Mouse (Mus musculus) heart, embryonic 10.5 days (tissue): ENCODE measurements around the gene Gjd2. TPM values are rescaled to one million over a fixed set of nuclear protein-coding genes. Genes with fewer than 3 reads are reported as not detected.
A peak's percentile ranks its signal among the peaks of the same experiment; 100 is the strongest.

Experiments used
- DNase-seq: peaks from one replicate; pipeline ENCODE4 v3.0.0-alpha.2; 2017; ENCODE audit warnings: low spot score
- H3K27ac ChIP-seq: fragments of 300-500 bp; sonication (generic); 2 replicates; pipeline ENCODE4 v1.5.1; 2016; ENCODE audit warnings: mild to moderate bottlenecking
- H3K27me3 ChIP-seq: fragments of 300-500 bp; sonication (generic); 2 replicates; pipeline ENCODE4 v1.6.1; 2016; ENCODE audit warnings: mild to moderate bottlenecking; ENCODE audit not compliant: poor library complexity, insufficient read depth, severe bottlenecking
- H3K36me3 ChIP-seq: fragments of 300-500 bp; sonication (generic); 2 replicates; pipeline ENCODE4 v1.6.1; 2016; ENCODE audit warnings: mild to moderate bottlenecking, moderate library complexity
- H3K4me1 ChIP-seq: fragments of 300-500 bp; sonication (generic); 2 replicates; pipeline ENCODE4 v1.6.1; 2016; ENCODE audit warnings: mild to moderate bottlenecking
- H3K4me3 ChIP-seq: fragments of 300-500 bp; sonication (generic); 2 replicates; pipeline ENCODE4 v1.5.1; 2016; ENCODE audit warnings: mild to moderate bottlenecking, moderate library complexity
- H3K9me3 ChIP-seq: fragments of 300-500 bp; sonication (generic); 2 replicates; pipeline ENCODE4 v1.6.1; 2016; ENCODE audit warnings: mild to moderate bottlenecking, moderate library complexity
- WGBS: fragments of 180-500 bp; shearing (Covaris S2); methylation state at CpG from one replicate; pipeline ENCODE4 v1.1.7; 2016; 5-methylcytosine and 5-hydroxymethylcytosine counted together
- polyA plus RNA-seq: library from polyadenylated mRNA; unstranded; fragments of >200 nt; fragmentation: Nextera tagmentation; extraction: Ambion mirVana; gene quantifications from 2 replicates; pipeline ENCODE4 v1.2.1, GENCODE M21; 2016

Gene Gjd2
- polyA plus RNA-seq, 1 experiment from 2014 or later, result not detected

DNA sequence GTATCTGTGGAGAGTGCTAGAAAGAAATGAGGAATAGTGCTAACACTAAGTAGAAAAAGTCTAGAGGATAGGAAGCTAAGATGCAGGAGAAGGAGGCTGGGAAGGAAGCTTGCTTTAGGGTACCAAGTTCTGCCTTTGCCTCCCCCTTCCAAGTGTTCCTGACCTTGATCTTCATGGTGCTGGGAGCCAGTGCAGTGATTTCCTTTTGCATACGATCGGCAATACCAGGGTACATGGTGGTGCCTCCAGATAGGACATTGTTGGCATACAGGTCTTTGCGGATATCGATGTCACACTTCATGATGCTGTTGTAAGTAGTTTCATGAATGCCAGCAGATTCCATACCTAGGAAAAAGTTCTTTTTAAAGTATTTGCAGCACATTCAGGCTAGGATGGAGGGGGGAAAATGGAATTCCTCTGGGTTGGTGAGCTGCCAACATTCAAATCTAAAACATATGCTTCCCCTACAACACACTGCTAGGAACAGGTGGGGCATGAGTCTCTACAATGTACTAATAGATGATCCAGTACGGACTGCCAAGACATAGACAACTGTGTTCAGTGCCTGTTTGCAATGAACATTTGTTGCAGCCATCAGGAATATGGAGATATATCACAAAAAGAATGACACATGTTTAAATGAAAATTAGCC is 34.7 kb upstream of the Gjd2 start:
- Histone ChIP-seq H3K36me3 (peaks cover 19% of the 10 kb centered on the region), H3K4me3 (0 out of 2 replicates have a peak overlapping the region, but pooled peaks have one; percentile 64), H3K27me3 (no peaks in the 10 kb centered on the region), H3K27ac (no peak overlapping the region), H3K4me1 (no peaks in the 10 kb centered on the region), H3K9me3 (no peaks in the 10 kb centered on the region)
- 70% methylated on average over 5 of the region's 5 CpGs for WGBS
- no peak for DNase-seq

DNA sequence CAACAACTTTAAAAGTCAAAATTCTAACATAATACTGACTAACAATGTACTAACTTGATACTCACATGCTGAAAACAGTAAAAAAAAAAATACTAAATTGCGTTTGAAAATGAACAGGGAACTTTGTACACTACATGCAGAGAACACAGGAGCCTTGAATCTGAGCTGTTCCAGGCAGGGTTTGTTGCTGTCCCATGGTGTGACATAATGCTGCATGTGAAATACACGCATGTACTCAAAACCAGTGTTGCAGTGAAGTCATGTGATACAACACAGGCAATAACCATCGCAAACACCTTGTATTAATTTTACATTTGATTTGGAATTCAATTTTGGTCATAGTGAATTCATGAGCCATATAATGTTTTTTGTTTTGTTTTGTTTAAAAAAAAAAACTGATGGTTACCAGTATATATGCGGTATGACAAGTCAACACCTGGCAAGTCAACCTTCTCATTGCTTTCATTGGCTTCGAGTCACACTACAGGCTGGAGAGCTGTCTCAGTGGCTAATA is 32.8 kb upstream of the Gjd2 start:
- Histone ChIP-seq H3K4me3 (no peak overlapping the region), H3K27ac (no peak overlapping the region), H3K4me1 (no peaks in the 10 kb centered on the region), H3K36me3 (peaks cover 14% of the 10 kb centered on the region), H3K9me3 (no peaks in the 10 kb centered on the region), H3K27me3 (no peaks in the 10 kb centered on the region)
- no peak for DNase-seq
- 71% methylated on average over 5 of the region's 5 CpGs for WGBS

DNA sequence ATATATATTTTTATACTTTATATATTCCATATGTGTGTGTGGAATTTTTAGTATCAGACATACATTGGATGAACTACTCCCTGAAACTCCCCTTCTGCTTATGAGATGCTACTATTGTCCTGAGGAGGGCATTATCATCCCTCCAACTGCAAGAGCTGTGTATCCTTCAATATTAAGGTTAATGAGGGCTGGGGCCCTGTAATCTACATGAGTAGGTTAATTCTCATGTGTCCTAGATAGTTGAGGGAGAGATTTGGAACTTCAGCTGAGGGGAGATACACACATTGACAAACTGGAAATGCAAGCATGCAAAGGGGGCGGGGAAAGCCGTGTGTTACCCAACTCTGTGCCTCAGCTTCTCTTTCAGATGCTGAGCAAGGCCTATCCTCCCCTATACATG is 24.5 kb upstream of the Gjd2 start:
- no peaks in the 10 kb centered on the region for H3K9me3 ChIP-seq
- WGBS, result 80% methylated on average over 2 of the region's 2 CpGs
- no peaks in the 10 kb centered on the region for H3K36me3 ChIP-seq
- no peak for DNase-seq
- H3K27me3 ChIP-seq, result no peaks in the 10 kb centered on the region
- no peaks in the 10 kb centered on the region for H3K4me1 ChIP-seq
- no peak overlapping the region for H3K4me3 ChIP-seq
- H3K27ac ChIP-seq, result no peak overlapping the region

DNA sequence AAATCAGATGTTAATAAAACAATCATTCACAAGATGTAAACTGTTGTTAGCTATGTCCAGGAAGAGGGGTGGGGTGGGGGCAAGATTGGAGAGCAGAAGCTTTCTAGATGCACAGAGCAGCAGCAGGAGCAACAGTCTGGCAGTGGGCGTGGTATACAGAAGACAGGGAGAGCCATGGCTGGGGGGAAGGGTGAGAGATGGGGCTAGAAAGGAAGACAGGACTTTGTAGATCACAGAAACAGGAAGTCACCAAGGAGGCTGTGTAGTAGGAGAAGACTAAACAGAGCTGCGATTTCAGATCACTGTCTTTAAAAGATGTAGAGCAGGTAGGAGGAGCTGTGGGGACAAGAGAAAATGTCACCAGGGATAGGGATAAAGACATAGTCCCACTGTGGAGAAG is 18.8 kb upstream of the Gjd2 start:
- Histone ChIP-seq H3K4me1 (no peaks in the 10 kb centered on the region), H3K9me3 (no peaks in the 10 kb centered on the region), H3K27ac (no peak overlapping the region), H3K27me3 (no peaks in the 10 kb centered on the region), H3K4me3 (no peak overlapping the region), H3K36me3 (no peaks in the 10 kb centered on the region)
- WGBS, result 38% methylated on average over 2 of the region's 2 CpGs
- DNase-seq, result no peak

DNA sequence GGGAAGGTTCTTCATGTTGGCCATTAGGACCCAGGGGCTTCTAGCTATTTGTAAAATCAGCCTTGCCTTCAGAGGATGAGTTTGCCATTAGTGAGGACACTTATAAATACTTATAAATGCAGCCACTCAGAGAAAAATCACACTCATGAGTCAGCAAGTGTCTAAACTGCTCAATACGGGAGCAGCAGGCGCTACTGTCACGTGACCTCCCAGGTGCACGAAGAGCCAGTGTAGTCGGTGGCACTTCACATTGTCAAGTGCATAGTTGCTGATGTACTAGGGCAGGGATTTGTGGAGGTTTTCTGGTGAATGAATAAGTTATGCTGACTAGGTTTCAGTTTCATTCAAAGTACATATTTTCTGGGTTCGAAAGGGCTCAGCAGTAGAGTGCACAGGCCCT is 10.0 kb upstream of the Gjd2 start:
- Histone ChIP-seq H3K9me3 (no peaks in the 10 kb centered on the region), H3K4me1 (no peaks in the 10 kb centered on the region), H3K27me3 (peaks cover 4% of the 10 kb centered on the region; the same call in 1 of the 2 replicates), H3K36me3 (no peaks in the 10 kb centered on the region), H3K4me3 (no peak overlapping the region), H3K27ac (no peak overlapping the region)
- WGBS, result 89% methylated on average over 6 of the region's 6 CpGs
- no peak for DNase-seq

DNA sequence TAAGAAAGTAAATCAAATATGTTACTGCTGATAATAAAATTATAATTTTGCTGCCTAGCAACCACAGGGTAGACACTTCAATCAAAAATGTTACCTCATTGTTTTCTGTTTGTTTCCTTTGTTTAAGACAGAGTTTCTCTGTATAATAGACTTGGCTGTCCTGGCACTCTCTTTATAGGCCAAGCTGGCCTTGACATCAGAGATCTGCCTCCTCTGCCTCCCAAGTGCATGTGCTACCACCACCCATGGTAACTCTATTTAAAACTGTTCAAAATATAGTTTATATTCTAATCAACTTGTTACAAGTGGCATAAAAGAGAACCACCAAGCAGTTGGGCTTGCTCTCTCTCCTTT is 6.8 kb upstream of the Gjd2 start:
- peaks cover 27% of the 10 kb centered on the region; the same call in 1 of the 2 replicates for H3K27me3 ChIP-seq
- H3K4me1 ChIP-seq, result no peaks in the 10 kb centered on the region
- no peaks in the 10 kb centered on the region for H3K36me3 ChIP-seq
- no peak for DNase-seq
- H3K4me3 ChIP-seq, result no peak overlapping the region
- no peak overlapping the region for H3K27ac ChIP-seq
- H3K9me3 ChIP-seq, result no peaks in the 10 kb centered on the region

DNA sequence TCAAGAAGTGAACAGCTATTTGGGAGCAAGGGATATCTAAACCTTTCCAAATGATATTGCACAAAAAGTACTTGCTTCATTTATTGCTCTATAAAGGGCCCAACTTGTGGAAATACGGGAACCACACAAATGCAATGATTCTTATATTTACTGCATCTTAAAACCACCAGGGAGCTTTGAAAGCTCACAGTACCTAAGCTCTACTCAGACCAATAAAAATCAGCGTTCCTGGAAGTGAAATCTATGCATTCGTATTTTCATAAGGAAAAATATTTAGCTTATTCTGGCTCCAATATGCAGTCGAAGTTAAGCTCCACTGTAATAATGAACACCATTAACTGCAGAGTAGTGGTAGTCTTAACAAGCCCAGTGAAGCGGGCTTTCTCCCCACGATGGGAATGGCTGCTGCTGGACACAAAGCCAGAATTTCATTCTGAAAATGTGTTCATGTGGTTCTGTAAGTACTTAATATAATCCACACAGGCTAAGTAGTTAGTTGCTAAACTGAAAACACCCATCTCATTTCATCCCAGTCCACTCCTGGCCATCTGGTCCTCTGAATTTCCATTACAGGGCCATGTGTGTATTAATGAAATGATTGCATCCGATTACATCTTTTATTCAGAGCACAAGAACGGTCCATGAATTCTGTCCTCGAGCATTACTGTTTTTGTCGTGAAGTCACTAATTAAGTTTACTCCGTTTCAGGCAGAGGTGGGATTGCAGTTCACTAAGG is 6.2 kb upstream of the Gjd2 start:
- peaks cover 33% of the 10 kb centered on the region for H3K27me3 ChIP-seq
- H3K36me3 ChIP-seq, result no peaks in the 10 kb centered on the region
- 83% methylated on average over 11 of the region's 11 CpGs for WGBS
- DNase-seq, result no peak
- no peak overlapping the region for H3K27ac ChIP-seq
- no peaks in the 10 kb centered on the region for H3K4me1 ChIP-seq
- no peaks in the 10 kb centered on the region for H3K9me3 ChIP-seq
- H3K4me3 ChIP-seq, result no peak overlapping the region

DNA sequence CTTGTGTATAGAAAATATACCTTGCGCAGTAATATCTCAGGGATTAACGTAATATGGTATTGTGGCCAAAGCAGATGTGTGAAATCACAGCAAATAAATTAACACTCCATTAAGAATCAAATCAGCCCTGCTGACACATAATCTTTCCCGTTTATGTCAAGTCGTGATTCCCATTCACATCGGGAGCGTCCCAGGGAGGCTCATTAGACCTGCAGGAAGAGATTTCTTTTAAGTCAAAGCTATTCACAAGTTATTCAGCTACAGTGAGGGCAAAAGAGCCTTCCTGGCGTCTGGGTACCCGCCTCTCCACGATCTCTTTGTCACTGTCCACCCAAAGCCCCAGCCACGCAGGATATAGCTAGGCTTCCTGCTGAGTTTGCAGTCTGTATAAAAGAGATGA is 4.7 kb upstream of the Gjd2 start:
- no peak overlapping the region for H3K27ac ChIP-seq
- peaks cover 48% of the 10 kb centered on the region for H3K27me3 ChIP-seq
- peaks cover 9% of the 10 kb centered on the region for H3K4me1 ChIP-seq
- H3K4me3 ChIP-seq, result no peak overlapping the region
- H3K36me3 ChIP-seq, result no peaks in the 10 kb centered on the region
- no peaks in the 10 kb centered on the region for H3K9me3 ChIP-seq
- DNase-seq, result no peak
- WGBS, result 34% methylated on average over 10 of the region's 10 CpGs

DNA sequence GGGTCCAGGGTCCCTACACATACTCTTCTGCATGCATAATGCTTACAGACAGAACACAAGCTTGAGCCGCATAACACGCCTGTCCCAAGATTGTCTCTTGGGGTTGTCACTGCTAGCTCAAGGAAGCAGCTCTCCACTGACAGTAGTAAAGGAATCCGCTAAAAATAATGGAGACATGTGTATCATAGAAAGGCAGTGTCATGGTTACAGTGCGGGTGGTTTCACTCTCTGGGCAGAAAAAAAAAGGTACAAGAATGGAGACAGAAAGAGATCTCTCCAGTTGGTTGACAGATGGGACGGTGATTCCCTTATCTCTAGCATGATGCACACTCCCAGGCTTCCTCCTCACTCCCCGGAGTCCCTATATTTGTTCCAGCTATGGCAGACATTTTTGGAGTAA is 1.4 kb upstream of the Gjd2 start:
- H3K36me3 ChIP-seq, result no peaks in the 10 kb centered on the region
- H3K27ac ChIP-seq, result no peak overlapping the region
- no peak for DNase-seq
- no peaks in the 10 kb centered on the region for H3K9me3 ChIP-seq
- H3K4me3 ChIP-seq, result no peak overlapping the region
- peaks cover 14% of the 10 kb centered on the region for H3K4me1 ChIP-seq
- WGBS, result 61% methylated on average over 6 of the region's 6 CpGs
- H3K27me3 ChIP-seq, result peaks cover 69% of the 10 kb centered on the region

DNA sequence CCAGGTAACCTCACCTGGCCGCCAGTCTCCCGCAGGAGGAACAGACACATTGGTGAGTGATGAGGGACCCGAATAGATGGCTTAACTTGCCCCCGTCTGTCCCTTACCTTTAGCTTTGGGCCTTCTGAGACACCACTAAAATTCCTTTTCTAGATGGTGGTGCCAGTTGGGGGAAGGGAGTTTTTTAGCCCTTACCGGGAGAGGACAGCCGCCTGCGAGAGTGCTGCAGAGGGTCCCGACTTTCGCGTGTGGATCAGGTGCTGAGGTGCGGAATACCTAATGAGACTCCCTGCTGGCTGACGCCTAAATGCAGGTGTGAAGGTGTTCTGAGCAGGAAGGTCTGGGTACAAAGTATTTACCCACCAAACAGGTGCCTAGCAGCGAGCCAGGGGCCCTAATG is 427 bp upstream of the Gjd2 start:
- H3K27me3 ChIP-seq, result peaks cover 69% of the 10 kb centered on the region
- H3K4me3 ChIP-seq, result peak overlapping the region; percentile 65
- 3% methylated on average over 13 of the region's 13 CpGs for WGBS
- DNase-seq, result no peak
- H3K9me3 ChIP-seq, result no peaks in the 10 kb centered on the region
- peaks cover 14% of the 10 kb centered on the region for H3K4me1 ChIP-seq
- no peaks in the 10 kb centered on the region for H3K36me3 ChIP-seq
- H3K27ac ChIP-seq, result no peak overlapping the region

DNA sequence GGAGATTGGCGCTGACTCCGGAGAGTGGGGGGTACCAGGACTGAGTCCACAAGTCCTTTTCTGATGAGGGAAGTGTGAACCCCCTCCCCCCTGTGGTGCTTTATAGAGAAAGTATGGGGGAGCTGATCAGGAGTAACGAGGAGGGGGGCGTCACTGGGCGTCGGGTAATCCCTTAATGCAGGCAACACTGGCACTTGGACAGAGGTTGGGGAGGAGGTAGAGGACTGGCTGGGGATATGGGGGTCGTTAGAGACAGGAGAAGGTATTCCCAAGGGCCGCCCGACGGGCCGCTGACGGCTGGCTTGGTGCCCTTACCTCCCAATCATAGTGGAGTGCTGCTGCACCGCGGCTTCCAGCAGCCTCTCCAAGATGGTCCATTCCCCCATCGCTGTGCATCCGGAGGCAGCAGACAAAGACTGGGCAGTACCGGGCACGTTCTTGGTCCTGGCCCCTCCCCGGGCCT is 639 bp downstream of the Gjd2 start:
- Histone ChIP-seq H3K9me3 (no peaks in the 10 kb centered on the region), H3K27ac (no peak overlapping the region), H3K4me3 (peak overlapping the region; percentile 65), H3K36me3 (no peaks in the 10 kb centered on the region), H3K4me1 (peaks cover 14% of the 10 kb centered on the region), H3K27me3 (peaks cover 59% of the 10 kb centered on the region)
- DNase-seq, result no peak
- WGBS, result 4% methylated on average over 19 of the region's 19 CpGs

DNA sequence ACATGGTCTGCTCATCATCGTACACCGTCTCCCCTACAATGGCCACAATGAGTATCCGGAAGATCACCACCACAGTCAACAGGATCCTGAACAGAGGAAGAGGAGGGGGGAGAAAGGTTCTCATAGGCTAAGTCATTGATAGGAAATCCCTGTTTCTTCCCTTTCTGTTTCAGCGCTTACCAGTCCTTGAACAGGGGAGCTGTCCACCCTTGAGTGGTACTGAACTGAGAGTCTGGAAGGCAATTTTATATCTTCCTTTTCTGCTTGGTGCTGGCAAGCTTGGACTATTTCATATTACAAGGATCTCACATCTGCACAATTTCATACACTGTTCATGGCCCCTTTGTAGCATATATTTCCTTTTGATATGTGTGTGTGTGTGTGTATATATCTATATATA is 1.6 kb downstream of the Gjd2 start:
- Histone ChIP-seq H3K4me3 (no peak overlapping the region), H3K4me1 (peaks cover 14% of the 10 kb centered on the region), H3K36me3 (no peaks in the 10 kb centered on the region), H3K27me3 (peaks cover 50% of the 10 kb centered on the region), H3K27ac (no peak overlapping the region), H3K9me3 (no peaks in the 10 kb centered on the region)
- 41% methylated on average over 4 of the region's 4 CpGs for WGBS
- DNase-seq, result no peak

DNA sequence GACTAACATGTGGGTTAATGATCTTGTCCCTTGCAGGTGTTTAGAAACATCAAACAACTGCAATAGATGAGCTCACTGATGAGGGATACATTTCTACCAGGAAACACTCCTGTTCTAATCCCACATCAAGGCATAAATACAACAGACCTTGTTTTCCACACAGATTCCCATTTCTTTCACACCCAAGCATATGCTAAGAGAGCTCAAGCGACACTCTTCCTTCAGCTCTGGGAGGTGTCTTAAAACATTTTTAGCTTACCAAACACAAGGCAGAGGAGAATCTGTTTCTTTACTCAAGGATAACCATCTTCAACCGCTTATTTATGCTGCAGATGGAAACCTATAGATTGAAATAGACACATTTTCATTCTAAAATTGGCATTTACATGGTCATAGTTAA is 5.1 kb downstream of the Gjd2 start:
- H3K36me3 ChIP-seq, result no peaks in the 10 kb centered on the region
- WGBS, result 72% methylated on average over 2 of the region's 2 CpGs
- peaks cover 6% of the 10 kb centered on the region for H3K4me1 ChIP-seq
- DNase-seq, result no peak
- H3K27me3 ChIP-seq, result peaks cover 23% of the 10 kb centered on the region
- H3K27ac ChIP-seq, result no peak overlapping the region
- H3K9me3 ChIP-seq, result no peaks in the 10 kb centered on the region
- no peak overlapping the region for H3K4me3 ChIP-seq
